Mouse (Mus musculus) heart, embryonic 12.5 days (tissue): ENCODE results near the gene Tma7. TPM values are rescaled to one million over a fixed set of nuclear protein-coding genes. Genes with fewer than 3 reads are reported as not detected.

Experiments
- ATAC-seq: fragments of 200-750 bp; cut with Nextera tagmentation; 2 replicates; pipeline ENCODE4 v1.8.0; 2017; ENCODE audit warnings: moderate TSS enrichment, moderate library complexity; ENCODE audit not compliant: insufficient number of reproducible peaks, low FRiP score
- H3K27ac ChIP-seq: fragments of 300-500 bp; sonication (generic); 2 replicates; pipeline ENCODE4 v1.5.1; 2016; ENCODE audit warnings: mild to moderate bottlenecking, moderate library complexity; ENCODE audit not compliant: poor library complexity, severe bottlenecking
- H3K27me3 ChIP-seq: fragments of 300-500 bp; sonication (generic); replicated peaks from 2 replicates; pipeline ENCODE4 v1.6.1; 2016; ENCODE audit warnings: mild to moderate bottlenecking, moderate library complexity
- H3K36me3 ChIP-seq: fragments of 300-500 bp; sonication (generic); 2 replicates; pipeline ENCODE4 v1.6.1; 2016; ENCODE audit warnings: mild to moderate bottlenecking, moderate library complexity
- H3K4me1 ChIP-seq: fragments of 300-500 bp; sonication (generic); replicated peaks from 2 replicates; pipeline ENCODE4 v1.6.1; 2016; ENCODE audit warnings: mild to moderate bottlenecking
- H3K4me2 ChIP-seq: fragments of 300-500 bp; sonication (generic); 2 replicates; pipeline ENCODE4 v1.6.1; 2016; ENCODE audit warnings: mild to moderate bottlenecking, moderate library complexity
- H3K4me3 ChIP-seq: fragments of 300-500 bp; sonication (generic); 2 replicates; pipeline ENCODE4 v1.5.1; 2016; ENCODE audit warnings: mild to moderate bottlenecking
- H3K9ac ChIP-seq: fragments of 300-500 bp; sonication (generic); 2 replicates; pipeline ENCODE4 v1.6.1; 2016; ENCODE audit warnings: mild to moderate bottlenecking, moderate library complexity
- H3K9me3 ChIP-seq: fragments of 300-500 bp; sonication (generic); replicated peaks from 2 replicates; pipeline ENCODE4 v1.6.1; 2016; ENCODE audit warnings: mild to moderate bottlenecking, moderate library complexity
- WGBS: fragments of 180-500 bp; shearing (Covaris S2); methylation state at CpG from one replicate; pipeline ENCODE4 v1.1.7; 2016; 5-methylcytosine and 5-hydroxymethylcytosine counted together
- polyA plus RNA-seq: library from polyadenylated mRNA; unstranded; fragments of >200 nt; fragmentation: Nextera tagmentation; extraction: Ambion mirVana; gene quantifications from 2 replicates; pipeline ENCODE4 v1.2.1, GENCODE M21; 2016

Gene Tma7
- polyA plus RNA-seq, 1 experiment from 2014 or later, result 715 TPM

DNA sequence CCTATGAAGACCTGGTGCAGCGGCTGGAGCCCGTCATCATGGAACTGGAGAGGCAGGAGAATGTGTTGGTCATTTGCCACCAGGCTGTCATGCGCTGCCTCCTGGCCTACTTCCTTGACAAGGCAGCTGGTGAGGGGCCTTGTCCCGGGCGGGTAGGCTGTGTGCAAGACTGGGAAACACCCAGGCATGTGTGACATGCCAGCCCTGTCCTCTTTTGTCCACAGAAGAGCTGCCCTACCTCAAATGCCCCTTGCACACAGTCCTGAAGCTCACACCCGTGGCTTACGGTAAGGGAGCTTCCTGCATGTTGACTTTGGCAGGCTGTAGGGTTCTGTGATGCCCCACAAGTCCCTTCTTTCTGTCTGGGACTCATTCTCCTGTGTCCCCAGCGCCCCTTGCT, 54.9 kb downstream of the Tma7 start:
- H3K4me1 ChIP-seq, result no peaks in the 10 kb centered on the region; the same call in 1 of the 2 replicates
- H3K4me2 ChIP-seq, result no peak overlapping the region
- no peak overlapping the region for H3K27ac ChIP-seq
- no peak for ATAC-seq
- no peaks in the 10 kb centered on the region for H3K9me3 ChIP-seq
- no peak overlapping the region for H3K9ac ChIP-seq
- WGBS, result 68% methylated on average over 8 of the region's 8 CpGs
- no peaks in the 10 kb centered on the region for H3K27me3 ChIP-seq
- no peak overlapping the region for H3K4me3 ChIP-seq
- H3K36me3 ChIP-seq, result 0 out of 2 replicates have a peak, but pooled peaks cover 7% of the 10 kb centered on the region

Other genes starting within 250 kb of the Tma7 start
- gene Slc26a6, start 229.3 kb downstream of the Tma7 start, polyA plus RNA-seq, result 6.0 and 8.0 TPM in 2 replicates
- gene Tmem89, start 168.0 kb downstream of the Tma7 start, polyA plus RNA-seq, result not detected in 2 replicates
- 738 and 745 TPM in 2 replicates for gene Uqcrc1, start 146.0 kb downstream of the Tma7 start, polyA plus RNA-seq
- 1.1 and 1.3 TPM in 2 replicates for gene Col7a1, start 129.0 kb downstream of the Tma7 start, polyA plus RNA-seq
- not detected in 2 replicates for gene Ucn2, start 96.6 kb downstream of the Tma7 start, polyA plus RNA-seq
- gene Pfkfb4, start 90.8 kb downstream of the Tma7 start, polyA plus RNA-seq, result 3.0 and 4.3 TPM in 2 replicates
- 67.5 and 70.3 TPM in 2 replicates for gene Shisa5, start 44.0 kb downstream of the Tma7 start, polyA plus RNA-seq
- 5.8 and 7.1 TPM in 2 replicates for gene Trex1, start 22.9 kb downstream of the Tma7 start, polyA plus RNA-seq
- 17.9 and 19.6 TPM in 2 replicates for gene Atrip, start 8.5 kb downstream of the Tma7 start, polyA plus RNA-seq
- 14.6 and 16.3 TPM in 2 replicates for gene Ccdc51, start 94 bp downstream of the Tma7 start, polyA plus RNA-seq
- 11.1 and 11.7 TPM in 2 replicates for gene Plxnb1, start 12.8 kb upstream of the Tma7 start, polyA plus RNA-seq
- gene Fbxw21, start 79.5 kb upstream of the Tma7 start, polyA plus RNA-seq, result not detected in 2 replicates
- gene Fbxw13, start 113.4 kb upstream of the Tma7 start, polyA plus RNA-seq, result not detected in 2 replicates
- not detected in 2 replicates for gene Fbxw20, start 152.2 kb upstream of the Tma7 start, polyA plus RNA-seq
- not detected in 2 replicates for gene Fbxw14, start 205.1 kb upstream of the Tma7 start, polyA plus RNA-seq